Mouse (Mus musculus): ENCODE measurements at regions not wholly inside any gene's neighbourhood (a gene's known extent, or its start where the extent isn't known, plus 50 kb on each side); places are given as distances from the start of the nearest gene placed in this dataset.

DNA sequence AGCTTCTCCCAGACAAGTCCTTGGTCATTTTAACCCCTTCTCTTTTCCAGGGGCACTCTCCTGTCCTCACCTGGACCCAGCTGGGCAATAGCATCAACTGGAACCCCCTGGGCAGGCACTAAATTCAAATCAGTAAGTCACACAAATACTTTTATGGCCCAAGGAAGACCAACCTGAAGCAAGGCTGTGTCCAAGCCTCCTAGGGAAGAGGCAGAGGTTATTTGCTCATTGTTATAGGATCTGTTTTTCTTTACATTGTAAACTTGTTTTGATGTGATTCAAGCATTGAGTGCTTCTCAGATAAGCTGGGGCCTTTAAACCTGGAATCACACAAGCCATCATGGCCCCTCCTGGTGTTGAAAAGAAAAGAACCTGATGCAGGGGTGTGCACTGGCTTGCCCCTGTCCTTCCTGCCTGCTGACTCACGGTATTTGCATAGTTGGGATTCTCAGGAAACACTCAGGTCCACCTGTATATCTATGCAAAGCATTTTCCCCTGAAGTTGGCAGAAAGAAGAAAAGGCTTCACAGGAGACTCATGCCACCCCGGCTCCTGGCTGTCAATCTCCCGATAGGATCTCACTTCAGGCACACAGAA, 114.9 kb upstream of the Kit start:
- Histone ChIP-seq H3K27ac (ENCODE audit: insufficient read depth, low read depth, low read length) (no peak overlapping the region), H3K4me1 (ENCODE audit: control insufficient read depth, insufficient read depth, low read length) (no peaks in the 10 kb centered on the region), H3K4me3 (ENCODE audit: insufficient read depth, low read length) (no peak overlapping the region)
- TF ChIP-seq CTCF (IDR thresholded peaks at IDR 0.05; ENCODE audit: low read depth, low read length) (no peak), POLR2A (IDR thresholded peaks at IDR 0.05; ENCODE audit: borderline replicate concordance, low read depth, low read length) (no peak)

DNA sequence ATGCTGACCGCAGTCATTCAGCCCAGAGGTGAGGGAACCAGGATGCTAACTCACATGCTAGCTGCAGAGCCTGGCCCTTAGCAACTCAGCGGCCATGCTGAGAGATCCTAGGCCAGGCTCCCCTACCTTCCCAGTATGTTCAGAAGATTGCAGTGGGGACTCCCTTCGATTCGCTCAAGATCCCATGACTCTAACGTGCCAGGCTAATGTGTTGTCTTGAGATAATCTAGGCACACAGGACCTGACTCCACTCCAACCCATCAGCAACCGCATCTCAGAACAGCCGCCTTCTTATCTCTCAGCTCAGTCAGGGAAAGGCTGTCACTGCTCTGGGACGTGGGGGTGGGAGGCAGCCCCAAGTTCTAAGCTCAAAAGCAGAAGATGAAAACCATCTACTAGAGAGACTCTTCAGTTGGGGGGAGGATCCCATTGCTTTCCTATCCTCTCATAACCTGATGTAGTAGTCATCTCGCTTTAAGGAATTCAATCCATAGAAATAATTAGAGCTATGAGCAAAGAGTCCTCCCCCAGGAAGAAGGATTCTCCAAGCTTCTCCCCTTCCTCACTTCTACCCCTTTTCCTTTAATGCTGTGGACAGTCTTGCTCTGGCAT, 114.2 kb upstream of the Kit start:
- TF ChIP-seq POLR2A (IDR thresholded peaks at IDR 0.05; ENCODE audit: borderline replicate concordance, low read depth, low read length) (no peak), CTCF (IDR thresholded peaks at IDR 0.05; ENCODE audit: low read depth, low read length) (no peak)
- Histone ChIP-seq H3K27ac (ENCODE audit: insufficient read depth, low read depth, low read length) (no peak overlapping the region), H3K4me3 (ENCODE audit: insufficient read depth, low read length) (no peak overlapping the region), H3K4me1 (ENCODE audit: control insufficient read depth, insufficient read depth, low read length) (no peaks in the 10 kb centered on the region)

DNA sequence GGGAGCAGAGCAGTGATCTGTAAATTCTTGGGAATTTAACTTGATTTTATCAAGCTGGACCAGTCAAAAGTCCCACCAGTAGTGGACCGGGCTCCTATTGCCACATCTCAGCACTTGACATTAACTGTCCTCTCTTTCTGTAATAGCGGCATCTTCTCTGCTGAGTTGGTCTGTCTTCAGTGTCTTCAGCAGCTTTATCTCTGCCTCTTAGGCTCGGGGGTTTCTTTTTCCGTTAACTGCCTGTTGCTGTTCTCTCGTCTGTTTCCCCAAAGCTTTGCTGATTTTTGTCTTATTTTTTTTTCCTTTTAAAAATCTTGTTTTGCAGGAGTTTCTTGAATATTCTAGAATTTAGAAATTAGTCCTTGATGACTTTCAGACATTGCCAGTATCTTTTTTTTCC, 113.3 kb upstream of the Kit start:
- Histone ChIP-seq H3K27ac (ENCODE audit: insufficient read depth, low read depth, low read length) (no peak overlapping the region), H3K4me1 (ENCODE audit: control insufficient read depth, insufficient read depth, low read length) (no peaks in the 10 kb centered on the region), H3K4me3 (ENCODE audit: insufficient read depth, low read length) (no peak overlapping the region)
- TF ChIP-seq CTCF (IDR thresholded peaks at IDR 0.05; ENCODE audit: low read depth, low read length) (no peak), POLR2A (IDR thresholded peaks at IDR 0.05; ENCODE audit: borderline replicate concordance, low read depth, low read length) (no peak)

DNA sequence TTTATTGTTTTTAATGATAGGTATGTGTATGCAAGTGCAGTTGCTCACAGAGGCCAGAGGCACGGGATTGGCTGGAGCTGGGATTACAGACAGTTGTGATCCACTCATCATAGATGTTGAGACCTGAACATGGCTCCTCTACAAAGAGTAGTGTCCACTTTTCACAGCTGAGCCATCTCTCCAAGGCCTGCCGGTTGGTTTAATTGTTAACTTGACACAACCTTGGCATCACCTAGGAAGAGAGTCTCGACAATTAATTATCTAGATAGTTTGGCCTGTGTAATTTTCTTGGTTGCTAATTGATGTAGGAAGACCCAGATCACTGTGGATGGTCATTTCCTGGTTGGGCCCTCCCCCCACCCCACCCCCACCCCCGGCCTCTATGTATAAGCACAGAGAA, 111.1 kb upstream of the Kit start:
- TF ChIP-seq POLR2A (IDR thresholded peaks at IDR 0.05; ENCODE audit: borderline replicate concordance, low read depth, low read length) = no peak
- no peak for TF ChIP-seq CTCF (IDR thresholded peaks at IDR 0.05; ENCODE audit: low read depth, low read length)
- H3K4me3 ChIP-seq (ENCODE audit: insufficient read depth, low read length) = no peak overlapping the region
- no peaks in the 10 kb centered on the region for H3K4me1 ChIP-seq (ENCODE audit: control insufficient read depth, insufficient read depth, low read length)
- H3K27ac ChIP-seq (ENCODE audit: insufficient read depth, low read depth, low read length) = no peak overlapping the region

DNA sequence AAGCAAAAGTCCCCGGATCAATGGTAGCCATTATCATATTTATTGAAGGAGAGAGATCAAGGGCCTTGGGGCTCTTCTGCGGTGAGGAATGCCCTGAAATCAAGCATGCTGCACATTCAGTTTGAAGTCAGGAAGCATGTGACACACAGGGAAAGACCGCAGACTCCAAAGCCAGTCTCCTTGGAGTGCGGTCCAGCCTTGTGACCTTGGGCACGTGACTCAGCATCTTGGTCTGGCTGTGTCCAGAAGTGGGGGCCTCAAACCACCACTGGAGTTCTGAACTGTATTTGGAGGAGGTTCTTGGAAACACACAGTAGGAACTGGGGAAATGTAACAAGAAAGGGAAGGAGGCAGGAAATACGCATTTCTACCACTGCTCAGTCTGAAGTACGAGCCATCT, 109.0 kb upstream of the Kit start:
- Histone ChIP-seq H3K27ac (ENCODE audit: insufficient read depth, low read depth, low read length) (no peak overlapping the region), H3K4me3 (ENCODE audit: insufficient read depth, low read length) (no peak overlapping the region), H3K4me1 (ENCODE audit: control insufficient read depth, insufficient read depth, low read length) (no peaks in the 10 kb centered on the region)
- TF ChIP-seq CTCF (IDR thresholded peaks at IDR 0.05; ENCODE audit: low read depth, low read length) = no peak
- no peak for TF ChIP-seq POLR2A (IDR thresholded peaks at IDR 0.05; ENCODE audit: borderline replicate concordance, low read depth, low read length)

DNA sequence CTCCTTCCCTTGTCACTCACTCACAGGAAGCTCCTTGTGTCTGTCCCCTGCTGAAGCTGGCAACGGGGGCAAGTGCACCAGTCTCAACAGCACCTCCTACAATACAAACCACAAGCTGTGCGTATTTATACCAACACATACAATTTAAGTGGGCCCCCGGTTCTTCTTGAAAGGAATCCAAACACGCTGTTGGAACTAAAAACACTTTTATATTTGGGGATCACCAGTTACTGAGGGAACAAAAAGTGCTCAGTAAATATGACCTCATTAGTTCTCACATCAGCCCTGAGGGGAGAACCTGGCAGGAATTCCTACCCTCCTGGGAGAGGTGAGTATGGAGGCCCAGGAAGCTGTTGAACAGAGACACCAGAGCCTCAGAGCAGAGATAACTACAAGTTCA, 107.8 kb upstream of the Kit start:
- H3K27ac ChIP-seq (ENCODE audit: insufficient read depth, low read depth, low read length) = no peak overlapping the region
- H3K4me3 ChIP-seq (ENCODE audit: insufficient read depth, low read length) = no peak overlapping the region
- no peaks in the 10 kb centered on the region for H3K4me1 ChIP-seq (ENCODE audit: control insufficient read depth, insufficient read depth, low read length)
- TF ChIP-seq POLR2A (IDR thresholded peaks at IDR 0.05; ENCODE audit: borderline replicate concordance, low read depth, low read length) = no peak
- no peak for TF ChIP-seq CTCF (IDR thresholded peaks at IDR 0.05; ENCODE audit: low read depth, low read length)

DNA sequence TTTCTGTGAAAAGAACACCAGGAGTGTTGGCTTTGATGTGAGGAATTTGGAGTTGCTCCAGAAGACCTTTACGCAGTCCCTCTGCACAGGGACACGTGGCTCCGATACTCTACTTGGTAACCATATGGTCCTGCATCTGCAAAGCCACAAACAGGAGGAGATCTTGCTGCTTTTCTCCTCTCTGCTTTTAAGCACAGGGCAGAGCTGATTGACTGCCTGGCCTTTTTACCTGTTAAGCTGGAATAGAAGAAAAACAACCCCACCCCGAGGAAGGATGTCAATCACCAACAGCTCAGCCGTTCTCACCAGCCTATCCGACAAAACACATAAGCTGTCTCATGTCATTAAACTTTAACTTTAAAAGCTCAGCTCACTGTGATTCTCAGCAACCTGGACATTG, 106.8 kb upstream of the Kit start:
- Histone ChIP-seq H3K27ac (ENCODE audit: insufficient read depth, low read depth, low read length) (no peak overlapping the region), H3K4me1 (ENCODE audit: control insufficient read depth, insufficient read depth, low read length) (no peaks in the 10 kb centered on the region), H3K4me3 (ENCODE audit: insufficient read depth, low read length) (no peak overlapping the region)
- TF ChIP-seq POLR2A (IDR thresholded peaks at IDR 0.05; ENCODE audit: borderline replicate concordance, low read depth, low read length) (no peak), CTCF (IDR thresholded peaks at IDR 0.05; ENCODE audit: low read depth, low read length) (no peak)

DNA sequence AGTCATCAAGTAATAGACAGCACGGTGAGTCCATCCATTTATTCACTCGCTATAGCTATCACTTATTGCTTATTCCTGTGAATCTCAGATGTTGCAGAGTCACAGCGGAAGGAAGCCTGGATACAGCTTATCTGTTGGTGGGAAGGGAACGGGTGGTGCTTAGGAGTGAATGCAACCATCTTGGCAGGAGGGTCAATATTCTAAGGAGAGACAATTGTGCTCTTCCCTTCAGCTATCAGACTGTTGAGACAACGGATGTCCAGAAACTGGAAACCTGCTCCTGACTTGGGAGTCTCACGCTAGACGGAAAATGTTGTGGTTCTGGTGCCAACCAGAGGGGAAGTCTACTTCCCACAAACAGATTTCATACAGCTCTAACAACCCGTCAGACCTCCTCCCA, 103.7 kb upstream of the Kit start:
- no peaks in the 10 kb centered on the region for H3K4me1 ChIP-seq (ENCODE audit: control insufficient read depth, insufficient read depth, low read length)
- H3K4me3 ChIP-seq (ENCODE audit: insufficient read depth, low read length) = no peak overlapping the region
- TF ChIP-seq POLR2A (IDR thresholded peaks at IDR 0.05; ENCODE audit: borderline replicate concordance, low read depth, low read length) = no peak
- no peak for TF ChIP-seq CTCF (IDR thresholded peaks at IDR 0.05; ENCODE audit: low read depth, low read length)
- no peak overlapping the region for H3K27ac ChIP-seq (ENCODE audit: insufficient read depth, low read depth, low read length)

DNA sequence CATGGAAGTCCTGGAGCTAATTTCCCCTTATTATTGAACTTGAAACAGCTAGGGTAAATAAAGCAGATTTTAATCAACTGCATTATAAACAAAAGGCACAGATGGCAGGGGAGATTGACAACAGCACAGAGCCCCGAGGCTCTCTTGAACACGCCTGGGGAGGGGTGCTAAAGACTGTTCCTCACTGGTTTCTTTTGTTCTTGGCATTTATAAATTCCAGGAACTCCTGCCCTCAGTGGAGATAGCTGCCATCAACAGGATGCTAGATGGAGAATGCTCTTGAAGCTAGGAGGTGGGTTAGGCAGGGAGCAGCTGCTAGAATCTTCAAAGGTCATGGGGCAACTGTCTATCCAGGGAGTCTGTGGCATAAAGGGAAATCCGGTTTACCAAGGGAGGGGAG, 102.2 kb upstream of the Kit start:
- Histone ChIP-seq H3K27ac (ENCODE audit: insufficient read depth, low read depth, low read length) (no peak overlapping the region), H3K4me3 (ENCODE audit: insufficient read depth, low read length) (no peak overlapping the region), H3K4me1 (ENCODE audit: control insufficient read depth, insufficient read depth, low read length) (no peaks in the 10 kb centered on the region)
- no peak for TF ChIP-seq CTCF (IDR thresholded peaks at IDR 0.05; ENCODE audit: low read depth, low read length)
- no peak for TF ChIP-seq POLR2A (IDR thresholded peaks at IDR 0.05; ENCODE audit: borderline replicate concordance, low read depth, low read length)

DNA sequence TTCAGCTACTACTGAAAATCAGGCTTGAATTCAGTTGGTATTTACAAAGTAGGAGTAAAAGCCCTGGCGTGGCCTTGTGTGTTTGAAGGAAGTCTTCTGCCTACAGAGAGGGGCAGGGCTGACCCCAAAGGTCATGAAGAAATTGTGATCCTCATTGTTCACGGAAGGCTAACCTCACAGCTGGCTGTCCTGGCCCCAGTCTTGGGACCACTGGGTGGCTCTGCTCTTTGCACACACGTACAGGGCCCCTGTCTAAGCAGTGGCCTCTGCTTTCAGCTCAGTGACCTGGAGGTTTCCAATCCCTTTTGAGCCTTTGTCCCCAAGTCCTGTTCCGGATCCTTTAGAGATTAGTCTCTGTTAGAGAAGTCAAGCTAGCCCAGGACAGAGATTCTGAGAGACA, 99.3 kb upstream of the Kit start:
- H3K27ac ChIP-seq (ENCODE audit: insufficient read depth, low read depth, low read length) = no peak overlapping the region
- H3K4me1 ChIP-seq (ENCODE audit: control insufficient read depth, insufficient read depth, low read length) = no peaks in the 10 kb centered on the region
- H3K4me3 ChIP-seq (ENCODE audit: insufficient read depth, low read length) = no peak overlapping the region
- TF ChIP-seq CTCF (IDR thresholded peaks at IDR 0.05; ENCODE audit: low read depth, low read length) (no peak), POLR2A (IDR thresholded peaks at IDR 0.05; ENCODE audit: borderline replicate concordance, low read depth, low read length) (no peak)

All from bone marrow macrophage, adult 2 months (primary cell).